Mouse (Mus musculus): ENCODE results near the gene Ndufs5. TPM values are rescaled to one million over a fixed set of nuclear protein-coding genes. Genes with fewer than 3 reads are reported as not detected.
A peak's percentile ranks its signal among the peaks of the same experiment; 100 is the strongest.

The Ndufs5 gene
- total RNA-seq (2021): 317 and 335 TPM in 2 replicates
- long read RNA-seq, experiment 1, transcript Ndufs5-201 (3 exons, 525 nt): major isoform, 147 of 156 reads
- long read RNA-seq, experiment 1, partial matches to known transcripts: 0 of 156 reads
- long read RNA-seq, experiment 1, other reads (novel, unspliced or antisense): 5 of 156 reads
- long read RNA-seq, experiment 2, transcript Ndufs5-201 (3 exons, 525 nt): major isoform, 192 of 203 reads
- long read RNA-seq, experiment 2, partial matches to known transcripts: 0 of 203 reads
- long read RNA-seq, experiment 2, other reads (novel, unspliced or antisense): 8 of 203 reads

GRCm38 (mm10) chr4:123717574-123718433 is at the start of gene Ndufs5:
Gene Ndufs5 (minus strand): TSS chr4:123718202.
- peak; percentile 97 for DNase-seq

- DNase-seq: no peak
Observed at GRCm38 (mm10) chr4:123765071-123765470, 47.1 kb upstream of the Ndufs5 start.

DNA sequence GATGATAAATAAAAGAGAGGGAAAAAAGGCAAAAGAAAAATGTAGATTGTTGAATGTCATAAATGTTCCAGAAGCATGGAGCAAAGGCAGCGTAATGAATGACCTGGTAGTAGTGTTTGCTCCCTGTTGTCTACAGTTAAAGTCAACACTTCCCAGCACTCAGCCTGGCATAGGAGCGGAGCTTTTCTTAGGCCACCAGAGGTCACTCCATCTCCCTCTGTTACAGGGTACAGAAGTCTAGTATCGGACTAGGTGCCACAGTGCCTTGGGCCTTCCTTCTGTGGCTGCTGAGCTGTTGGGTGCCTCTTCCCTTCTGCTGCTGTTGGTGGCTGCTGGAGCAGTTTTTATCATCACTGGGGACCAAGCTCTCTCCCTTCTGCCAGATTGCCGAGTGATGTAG is 40.3 kb upstream of the Ndufs5 start:
- peak; percentile 48 for DNase-seq

DNA sequence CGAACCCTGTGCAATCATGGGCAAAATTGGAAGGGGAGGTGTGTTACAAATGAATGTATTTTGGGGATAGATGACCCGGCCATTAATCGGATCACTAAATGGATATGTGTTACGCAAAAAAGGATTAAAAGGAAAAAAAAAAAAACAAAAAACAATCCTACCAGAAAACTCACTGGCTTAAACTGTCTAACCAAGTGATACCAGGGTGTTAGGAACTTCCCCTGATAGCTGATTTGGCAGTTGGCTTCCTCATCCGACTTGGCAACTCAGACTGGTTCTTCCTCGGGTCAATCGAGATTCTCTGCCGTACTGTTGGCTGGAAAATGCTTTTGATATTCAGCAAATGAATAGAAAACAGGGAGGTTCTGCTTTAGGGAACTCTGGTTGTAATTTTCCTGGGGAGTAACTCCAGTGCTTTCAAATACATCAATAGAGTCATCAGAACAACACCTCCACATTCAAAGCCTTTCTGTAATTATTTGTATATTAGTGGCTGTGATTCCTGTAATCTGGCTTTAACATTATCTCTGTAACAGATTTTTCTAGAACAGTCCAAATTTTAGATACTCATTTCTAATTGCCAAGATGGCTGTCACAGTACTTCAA is 32.8 kb upstream of the Ndufs5 start:
- peak; percentile 47 for DNase-seq

DNA sequence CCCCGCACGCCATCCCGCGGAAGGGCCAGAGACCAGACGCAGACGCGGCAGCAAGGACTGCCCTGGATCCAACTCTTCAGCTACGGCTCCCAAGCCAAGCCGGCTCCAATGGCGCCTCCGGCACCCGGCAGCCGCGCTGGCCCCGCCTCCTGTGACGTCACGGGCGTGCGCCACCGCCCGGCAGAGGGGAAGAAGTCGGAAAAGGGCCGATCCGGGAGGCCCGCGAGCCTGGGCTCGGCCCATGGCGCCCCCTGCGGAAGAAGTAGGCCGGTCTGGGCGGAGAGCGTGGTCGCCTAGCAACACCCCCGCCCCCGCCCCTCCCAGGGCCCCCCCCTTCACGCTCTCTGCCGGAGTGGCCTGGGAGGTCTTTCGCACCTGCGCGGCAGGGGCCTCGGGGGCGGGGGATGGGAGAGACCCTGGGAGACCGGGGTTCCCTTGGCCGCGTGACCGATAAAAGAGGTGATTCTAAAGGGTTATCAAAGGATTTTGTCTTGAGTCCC is 32.2 kb upstream of the Ndufs5 start, which contains the start of gene Akirin1:
TSS of gene Akirin1 (minus strand) at position 194 of the 500 bp plus-strand sequence.
- peak; percentile 99 for DNase-seq

DNA sequence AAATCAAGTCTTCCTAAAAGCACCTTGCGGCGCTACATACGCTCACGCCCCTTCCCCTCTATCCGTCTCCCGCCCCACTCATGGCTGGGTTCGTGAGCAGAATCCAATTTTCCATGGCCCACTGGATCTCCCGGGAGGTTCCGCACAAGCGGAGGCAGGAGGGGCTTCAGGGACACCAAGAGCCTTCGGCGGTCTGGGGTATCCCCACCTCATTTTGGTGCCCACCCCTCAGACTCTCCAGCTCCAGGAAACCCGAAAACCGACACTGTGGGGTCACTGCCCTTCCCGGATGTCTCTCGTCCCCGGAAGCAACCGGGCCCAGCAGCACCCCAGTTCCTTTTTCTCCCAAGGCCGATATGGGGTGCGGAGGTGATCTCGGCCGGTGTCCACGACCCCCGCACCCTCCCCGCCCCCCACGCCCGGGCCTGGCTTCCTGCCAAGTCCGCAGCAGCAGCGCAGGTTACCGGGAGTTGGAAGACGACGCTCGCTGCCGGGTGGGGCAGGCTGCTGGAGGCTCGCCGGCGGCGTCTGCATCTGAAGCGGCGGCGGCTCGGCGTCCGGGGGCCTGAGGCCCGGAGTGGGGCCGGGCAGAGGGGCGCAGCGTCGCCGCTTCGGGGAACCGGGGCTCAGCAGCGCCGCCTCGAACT is 31.6 kb upstream of the Ndufs5 start:
- peak; percentile 62 for DNase-seq

DNA sequence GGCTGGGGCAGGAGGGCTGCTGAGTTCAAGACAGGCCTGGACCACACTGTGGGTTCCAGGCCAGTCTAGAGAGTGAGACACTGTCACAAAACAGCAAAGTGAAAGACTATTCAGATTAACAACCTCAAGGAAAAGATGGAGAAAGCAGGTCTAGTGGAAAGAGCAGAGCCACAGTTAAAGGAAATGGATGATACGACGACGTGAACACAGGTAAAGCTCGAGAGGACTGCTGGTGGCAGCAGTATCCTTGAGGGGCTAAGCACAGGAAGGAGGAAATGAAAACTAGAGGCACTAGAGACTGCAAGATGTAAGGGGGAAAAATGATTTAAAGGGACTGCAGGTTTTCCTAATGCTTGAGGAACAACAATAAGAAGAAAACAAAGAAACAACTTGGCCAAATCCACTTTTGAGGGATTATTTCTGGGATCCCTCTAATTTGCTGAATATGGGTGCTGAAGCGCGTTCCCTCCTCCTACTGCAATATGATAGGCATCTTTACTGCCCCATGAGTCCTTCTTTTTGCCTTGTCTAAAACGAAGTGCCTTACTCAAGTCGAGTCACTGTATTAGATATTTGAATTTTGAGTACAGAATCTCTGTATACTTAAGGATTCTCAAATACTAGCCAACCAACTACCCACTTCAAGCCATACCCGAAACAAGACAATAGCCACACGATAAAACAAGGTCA is 30.9 kb upstream of the Ndufs5 start:
- DNase-seq: no peak

GRCm38 (mm10) chr4:123745221-123745775 is 27.3 kb upstream of the Ndufs5 start:
- DNase-seq: peak; percentile 37

DNA sequence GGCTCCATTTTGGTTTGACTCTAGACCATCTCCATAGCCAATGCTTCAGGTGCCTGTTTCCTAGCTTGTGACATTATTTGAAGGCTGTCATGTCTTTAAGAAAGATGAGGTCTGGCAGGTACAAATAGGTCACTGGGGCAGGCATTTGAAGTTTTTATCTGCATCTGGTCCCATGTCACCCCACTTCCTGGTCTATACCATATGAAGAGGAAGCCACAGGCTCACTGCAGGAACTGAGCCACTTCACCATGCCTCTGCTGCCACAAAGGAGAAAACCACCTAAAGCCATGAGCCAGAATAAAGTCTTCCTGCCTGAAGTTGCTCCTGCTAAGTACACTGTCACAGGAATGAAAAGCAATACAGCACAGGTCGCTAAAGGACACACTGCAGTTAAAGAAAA is 24.9 kb upstream of the Ndufs5 start:
- no peak for DNase-seq

GRCm38 (mm10) chr4:123738708-123739107 is 20.7 kb upstream of the Ndufs5 start:
- DNase-seq: no peak

- DNase-seq: no peak
Observed at GRCm38 (mm10) chr4:123733532-123733931, 15.5 kb upstream of the Ndufs5 start.

- DNase-seq: no peak
Observed at GRCm38 (mm10) chr4:123732921-123733320, 14.9 kb upstream of the Ndufs5 start.

DNA sequence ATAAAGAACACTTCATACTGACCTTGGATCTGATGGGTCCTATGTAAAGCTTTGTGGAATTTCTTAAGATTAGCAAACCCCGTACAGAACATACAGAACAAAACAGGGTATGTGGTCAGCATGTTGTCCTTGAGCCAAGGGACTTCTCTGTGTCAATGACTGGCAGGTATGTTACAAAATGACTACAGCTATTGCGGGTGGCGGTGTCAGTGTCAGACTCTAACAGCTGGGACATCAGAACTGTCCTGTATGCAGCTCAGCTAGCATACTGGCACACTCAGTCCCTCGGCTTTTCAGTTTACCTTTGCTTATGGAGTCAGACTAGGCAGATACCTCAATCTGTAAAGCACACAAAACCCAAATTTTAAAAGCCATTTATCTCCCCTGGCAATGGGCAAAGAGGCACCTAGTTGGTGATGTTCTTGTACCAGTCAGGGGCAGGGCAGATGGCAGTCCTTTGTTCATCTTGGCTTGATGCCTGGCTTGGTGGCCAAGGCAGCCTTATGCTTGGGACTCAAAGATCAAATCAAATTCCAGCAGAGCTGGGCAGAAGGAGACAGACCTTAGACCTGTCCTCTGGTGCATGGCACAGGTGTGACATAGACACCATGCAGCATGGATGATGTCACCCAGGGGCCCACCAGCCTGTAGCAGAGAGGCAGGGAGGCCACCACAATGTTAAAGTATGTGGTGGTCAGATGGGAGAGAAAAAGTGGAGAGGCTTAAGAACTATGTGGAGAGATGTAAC is 14.3 kb upstream of the Ndufs5 start:
- no peak for DNase-seq

GRCm38 (mm10) chr4:123721761-123722160 is 3.8 kb upstream of the Ndufs5 start:
- DNase-seq: no peak

DNA sequence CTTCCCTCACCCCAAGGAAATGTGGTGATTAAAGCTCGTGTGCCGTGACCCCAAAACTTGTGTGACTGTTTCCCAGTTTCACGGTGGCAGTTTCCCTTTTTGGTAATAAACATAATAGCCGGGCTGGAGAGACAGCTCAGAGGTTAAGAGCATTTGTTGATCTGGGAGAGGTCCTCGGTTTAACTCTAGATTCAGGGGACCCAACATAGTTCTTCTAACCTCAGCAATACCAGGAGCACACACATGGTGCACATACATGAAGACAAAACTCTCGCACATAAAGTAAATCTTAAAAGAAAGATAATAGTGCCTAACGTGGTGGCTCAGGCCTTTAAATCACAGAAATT is 405 bp upstream of the Ndufs5 start:
- DNase-seq: no peak

DNA sequence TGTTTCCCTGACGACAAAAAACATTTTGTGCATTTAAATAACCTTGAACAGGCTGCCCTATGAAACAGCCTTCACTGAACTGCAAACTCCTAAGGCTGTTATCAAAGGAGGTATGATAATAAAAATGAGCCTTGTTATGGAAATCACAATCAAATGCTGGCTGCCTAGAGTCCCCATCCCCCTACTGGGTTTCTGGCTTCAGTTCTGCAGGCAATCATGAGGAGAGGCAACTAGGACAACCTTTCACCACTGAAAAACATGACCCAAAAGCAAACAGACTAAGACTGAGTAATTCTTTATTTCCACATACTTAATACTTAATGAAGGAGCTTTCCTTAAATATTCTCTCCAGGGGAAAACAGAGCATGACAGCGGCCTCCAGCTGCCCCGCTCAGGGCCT is 5.6 kb downstream of the Ndufs5 start:
- DNase-seq: peak; percentile 41

- no peak for DNase-seq
Observed at GRCm38 (mm10) chr4:123707340-123707739, 10.7 kb downstream of the Ndufs5 start.

DNA sequence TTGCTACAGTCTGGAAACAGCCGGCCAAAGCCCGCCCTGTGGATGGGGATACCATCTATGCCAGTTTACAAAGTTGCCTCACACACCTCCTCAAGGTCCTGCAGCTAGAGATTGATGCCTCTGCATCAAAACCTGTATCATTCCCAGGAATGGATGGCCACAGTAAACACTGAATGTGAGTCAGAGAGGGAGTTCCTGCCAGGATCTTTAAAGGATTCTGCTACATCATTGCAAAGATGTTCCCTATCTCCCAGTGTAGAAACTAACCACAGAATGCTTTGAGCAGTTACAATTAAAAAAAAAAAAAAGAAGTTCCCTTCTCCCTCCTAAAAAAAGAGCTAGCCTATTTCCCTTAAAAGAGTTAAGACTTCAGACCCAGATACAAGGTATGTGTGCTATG is 12.7 kb downstream of the Ndufs5 start:
- DNase-seq: no peak

DNA sequence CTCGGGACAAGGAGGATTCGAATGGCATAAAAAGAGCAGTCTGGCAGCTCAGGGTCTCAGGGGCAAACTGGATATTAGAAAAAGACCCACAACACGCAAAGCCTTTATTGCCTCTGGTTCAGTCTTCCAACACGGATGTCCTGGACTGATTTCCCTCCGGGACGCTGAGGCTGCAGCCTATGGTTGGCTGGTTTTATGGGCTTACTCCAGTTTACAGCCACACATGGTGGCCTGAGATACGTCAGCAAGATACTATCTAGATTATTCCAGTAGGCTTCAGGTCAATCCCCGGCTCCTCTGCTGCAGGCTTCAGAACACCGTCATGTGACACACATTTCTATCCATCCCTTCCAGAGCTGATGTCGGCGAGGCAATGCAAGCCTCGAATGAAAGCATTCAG is 24.6 kb downstream of the Ndufs5 start:
- DNase-seq: no peak

- DNase-seq: no peak
Observed at GRCm38 (mm10) chr4:123692071-123692470, 25.9 kb downstream of the Ndufs5 start.

DNA sequence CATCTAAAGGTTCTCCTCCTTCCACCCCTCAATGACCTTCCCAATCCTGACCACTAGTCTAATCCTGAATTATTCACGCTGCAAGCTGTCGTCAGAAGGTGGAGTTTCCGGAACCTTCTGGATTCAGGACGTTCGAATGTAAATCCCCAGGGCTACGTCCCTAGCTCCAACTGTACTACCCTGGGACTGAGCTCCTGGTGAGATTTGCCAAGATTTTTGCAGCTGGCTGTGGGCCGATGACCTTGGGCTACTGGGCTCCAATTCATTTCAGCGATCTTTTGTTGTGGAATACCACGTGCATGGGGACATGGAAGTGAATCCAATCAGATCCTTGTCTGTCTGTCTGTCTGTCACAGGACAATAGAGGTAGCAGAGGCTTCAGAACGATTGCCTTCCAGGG is 27.7 kb downstream of the Ndufs5 start:
- DNase-seq: peak; percentile 81

All from adrenal gland, postnatal 14 days (tissue).